ENCODE assay signal across 22 mouse cellular contexts in genomic region chr1:119123402-119123801, GRCm38 (mm10).
DNase-seq lines count a peak whose midpoint lies in the region; TF ChIP-seq lines count a peak whose summit lies in the region.
"Had no signal": no experiment of that assay in that cellular context is flagged by ENCODE, and none has a peak within 500 bp of the region (broad histone marks: within the 10 kb centered on the region; RNA-seq: fewer than 3 reads in every experiment).

No protein-coding gene starts in this region.

- H3ac ChIP-seq in C2C12 (ENCODE audit: control insufficient read depth, insufficient read length, low read depth): peak overlapping the region; percentile 41

- no peaks in the 10 kb centered on the region for H3K27me3 ChIP-seq in C2C12 (ENCODE audit: control insufficient read depth, insufficient read depth, insufficient read length)
- H3K27me3 ChIP-seq: CH12.LX; embryonic facial prominence, embryonic 12.5 days; embryonic facial prominence, embryonic 15.5 days; forebrain, embryonic 12.5 days; forebrain, embryonic 15.5 days; hindbrain, embryonic 12.5 days; hindbrain, embryonic 15.5 days had no signal

- no peaks in the 10 kb centered on the region for H3K36me3 ChIP-seq in C2C12 (ENCODE audit: control insufficient read depth, insufficient read depth)
- H3K36me3 ChIP-seq: embryonic facial prominence, embryonic 12.5 days; embryonic facial prominence, embryonic 15.5 days; forebrain, embryonic 12.5 days; forebrain, embryonic 15.5 days; hindbrain, embryonic 12.5 days; hindbrain, embryonic 15.5 days had no signal

- DNase-seq in 3T3-L1 (ENCODE audit: low read depth, low spot score): peak; percentile 34
- DNase-seq in brain, embryonic 14.5 days (ENCODE audit: low read depth): peak; percentile 17
- DNase-seq in frontal cortex, postnatal 36 days (ENCODE audit: low spot score in 2 of 2): no peak
- no peak for DNase-seq in gastrocnemius, postnatal 25 days
- DNase-seq in cerebellum, adult 9-11 months: no peak
- DNase-seq: adrenal gland, postnatal 10 days; adrenal gland, postnatal 36 days; cerebellum, adult 11 months; cerebellum, adult 2 months; cerebellum, postnatal 10 days; cerebellum, postnatal 36 days; gastrocnemius, postnatal 10 days; heart, adult 11 months had no signal

- no peaks in the 10 kb centered on the region for H3K79me3 ChIP-seq in C2C12 (ENCODE audit: low read depth)

- TF ChIP-seq POLR2A in brain, embryonic 14.5 days (IDR thresholded peaks at IDR 0.05; ENCODE audit: borderline replicate concordance, extremely low read depth, insufficient read depth, insufficient read length, poor library complexity, severe bottlenecking): no peak

- H3K4me3 ChIP-seq in C2C12 (ENCODE audit: insufficient read depth, poor library complexity, severe bottlenecking): no peak overlapping the region
- H3K4me3 ChIP-seq: embryonic facial prominence, embryonic 12.5 days; embryonic facial prominence, embryonic 15.5 days; erythroblast, embryonic 14.5 days; forebrain, embryonic 12.5 days; forebrain, embryonic 15.5 days; hindbrain, embryonic 12.5 days; hindbrain, embryonic 15.5 days had no signal

- no peaks in the 10 kb centered on the region for H3K79me2 ChIP-seq in C2C12 (ENCODE audit: control insufficient read depth, insufficient read depth)

- TF ChIP-seq CTCF in C2C12 (IDR thresholded peaks at IDR 0.05; ENCODE audit: control insufficient read depth, insufficient read depth, insufficient read length): no peak
- TF ChIP-seq CTCF in brain, embryonic 14.5 days (IDR thresholded peaks at IDR 0.05; ENCODE audit: borderline replicate concordance, extremely low read depth, insufficient read depth, insufficient read length): no peak

TF ChIP-seq in C2C12, 6 proteins besides CTCF, POLR2A, EP300 and RAD21:
- TF ChIP-seq MYOD1 (IDR thresholded peaks at IDR 0.05; ENCODE audit: control insufficient read depth, insufficient read length, low read depth) (peak; percentile 37), CEBPB (IDR thresholded peaks at IDR 0.05; ENCODE audit: low read depth) (no peak)
TF ChIP-seq in C2C12: peak in this region for 1.

Comparison
In these comparisons a context has a peak if more than half of its experiments do, and no peak if none do; other contexts are left out.
1. DNase-seq: peak in 3T3-L1 (single experiment) and brain, embryonic 14.5 days (single experiment); none in frontal cortex, postnatal 36 days (0 of 2), gastrocnemius, postnatal 25 days (single experiment) and cerebellum, adult 9-11 months (single experiment).